21 mouse cellular contexts compared by ENCODE assay signal in genomic region chr1:132286735-132287134, GRCm38 (mm10). TPM values are rescaled to one million over a fixed set of nuclear protein-coding genes. Genes with fewer than 3 reads are reported as not detected.
DNase-seq lines count a peak whose midpoint lies in the region; ATAC-seq and TF ChIP-seq lines count a peak whose summit lies in the region.
"Had no signal": no experiment of that assay in that cellular context is flagged by ENCODE, and none has a peak within 500 bp of the region (broad histone marks: within the 10 kb centered on the region; RNA-seq: fewer than 3 reads in every experiment).

No protein-coding gene starts in this region.

- no peak for TF ChIP-seq POLR2A in brain, embryonic 14.5 days (IDR thresholded peaks at IDR 0.05; ENCODE audit: borderline replicate concordance, extremely low read depth, insufficient read depth, insufficient read length, poor library complexity, severe bottlenecking)

- no peak for ATAC-seq in forebrain, embryonic 15.5 days (replicated peaks)
- ATAC-seq in forebrain, embryonic 14.5 days = no peak
- ATAC-seq in lung, postnatal 0 days = peak; percentile 71
- ATAC-seq: forebrain, postnatal 0 days had no signal

- H3K9me3 ChIP-seq in forebrain, embryonic 15.5 days = no peaks in the 10 kb centered on the region
- no peaks in the 10 kb centered on the region for H3K9me3 ChIP-seq in forebrain, embryonic 14.5 days (replicated peaks; ENCODE audit: control insufficient read depth, low read length)
- no peaks in the 10 kb centered on the region for H3K9me3 ChIP-seq in lung, postnatal 0 days (ENCODE audit: low read length)
- H3K9me3 ChIP-seq: embryonic facial prominence, embryonic 12.5 days; heart, embryonic 15.5 days; hindbrain, embryonic 15.5 days had no signal

- no peak overlapping the region for H3K4me3 ChIP-seq in forebrain, embryonic 15.5 days
- H3K4me3 ChIP-seq in forebrain, embryonic 14.5 days (ENCODE audit: low read depth, low read length) = no peak overlapping the region
- H3K4me3 ChIP-seq in lung, postnatal 0 days (ENCODE audit: low read depth, low read length) = no peak overlapping the region
- H3K4me3 ChIP-seq: embryonic facial prominence, embryonic 12.5 days; heart, adult 2 months; heart, embryonic 15.5 days; hindbrain, embryonic 15.5 days had no signal

- H3K27me3 ChIP-seq in forebrain, embryonic 15.5 days = no peaks in the 10 kb centered on the region
- H3K27me3 ChIP-seq in forebrain, embryonic 14.5 days (replicated peaks; ENCODE audit: control insufficient read depth, insufficient read depth, low read length) = no peaks in the 10 kb centered on the region
- H3K27me3 ChIP-seq in lung, postnatal 0 days (replicated peaks; ENCODE audit: insufficient read depth, low read length) = no peaks in the 10 kb centered on the region
- H3K27me3 ChIP-seq: hindbrain, embryonic 15.5 days had no signal

- TF ChIP-seq CTCF in lung, postnatal 0 days (IDR thresholded peaks at IDR 0.05) = no peak
- no peak for TF ChIP-seq CTCF in brain, embryonic 14.5 days (IDR thresholded peaks at IDR 0.05; ENCODE audit: borderline replicate concordance, extremely low read depth, insufficient read depth, insufficient read length)

- no peak for TF ChIP-seq EP300 in lung, postnatal 0 days (IDR thresholded peaks at IDR 0.05)

- no peak for DNase-seq in forebrain, embryonic 14.5 days (ENCODE audit: low spot score)
- peak; percentile 73 for DNase-seq in lung, postnatal 0 days (ENCODE audit: low spot score)
- no peak for DNase-seq in lung, postnatal 4 days
- peak; percentile 62 for DNase-seq in 3T3-L1 (ENCODE audit: low read depth, low spot score)
- peak; percentile 44 for DNase-seq in brain, embryonic 14.5 days (ENCODE audit: low read depth)
- DNase-seq in right cerebral cortex, postnatal 4 days = no peak
- DNase-seq: cerebellum, adult 11-12 months; cerebellum, adult 9-10 months; cerebellum, postnatal 25 days; forebrain, postnatal 0 days; gastrocnemius, postnatal 14 days; heart, adult 2 months had no signal

- H3K27ac ChIP-seq in forebrain, embryonic 15.5 days (replicated peaks) = peak overlapping the region; percentile 21; the same call in 1 of the 2 replicates
- H3K27ac ChIP-seq in forebrain, embryonic 14.5 days (ENCODE audit: low read depth, low read length) = no peak overlapping the region
- H3K27ac ChIP-seq in lung, postnatal 0 days (ENCODE audit: low read length) = no peak overlapping the region
- H3K27ac ChIP-seq: embryonic facial prominence, embryonic 12.5 days; heart, adult 2 months; hindbrain, embryonic 15.5 days had no signal

- H3K4me1 ChIP-seq in forebrain, embryonic 15.5 days = peaks cover 51% of the 10 kb centered on the region
- peaks cover 44% of the 10 kb centered on the region for H3K4me1 ChIP-seq in forebrain, embryonic 14.5 days (ENCODE audit: control insufficient read depth, insufficient read depth, low read length)
- H3K4me1 ChIP-seq in lung, postnatal 0 days (ENCODE audit: insufficient read depth, low read depth, low read length) = peaks cover 5% of the 10 kb centered on the region; the same call in 1 of the 2 replicates

- H3K9ac ChIP-seq in forebrain, embryonic 15.5 days (replicated peaks) = no peak overlapping the region
- H3K9ac ChIP-seq in forebrain, embryonic 14.5 days (ENCODE audit: low read length) = no peak overlapping the region
- H3K9ac ChIP-seq in lung, postnatal 0 days (replicated peaks; ENCODE audit: low read depth) = no peak overlapping the region
- H3K9ac ChIP-seq: embryonic facial prominence, embryonic 12.5 days; forebrain, postnatal 0 days; heart, embryonic 15.5 days; hindbrain, embryonic 15.5 days had no signal

- H3K36me3 ChIP-seq in forebrain, embryonic 15.5 days = no peaks in the 10 kb centered on the region
- no peaks in the 10 kb centered on the region for H3K36me3 ChIP-seq in forebrain, embryonic 14.5 days (ENCODE audit: control insufficient read depth, insufficient read depth, low read length)
- H3K36me3 ChIP-seq in lung, postnatal 0 days (ENCODE audit: insufficient read depth, low read length) = no peaks in the 10 kb centered on the region
- H3K36me3 ChIP-seq: embryonic facial prominence, embryonic 12.5 days; heart, embryonic 15.5 days; hindbrain, embryonic 15.5 days had no signal

- no peak overlapping the region for H3K4me2 ChIP-seq in forebrain, embryonic 15.5 days (replicated peaks)
- H3K4me2 ChIP-seq in forebrain, embryonic 14.5 days (ENCODE audit: low read length) = no peak overlapping the region
- no peak overlapping the region for H3K4me2 ChIP-seq in lung, postnatal 0 days (replicated peaks; ENCODE audit: low read depth, low read length)
- H3K4me2 ChIP-seq: embryonic facial prominence, embryonic 12.5 days; heart, embryonic 11.5 days; heart, embryonic 15.5 days; hindbrain, embryonic 15.5 days had no signal

- 75% methylated on average over 1 of the region's 1 CpGs for WGBS in forebrain, embryonic 15.5 days
- 82% methylated on average over 1 of the region's 1 CpGs for WGBS in forebrain, embryonic 14.5 days
- 36% methylated on average over 1 of the region's 1 CpGs for WGBS in lung, postnatal 0 days

RNA-seq across cellular contexts. Expression of gene Klhdc8a, which starts 11.7 kb away (rescaled TPM):
- polyA plus RNA-seq in forebrain, embryonic 15.5 days (2015; fragmentation: Nextera tagmentation; extraction: Ambion mirVana) = 2.4 and 3.1 TPM in 2 replicates
- 3.4 TPM in 2 replicates for polyA plus RNA-seq in forebrain, embryonic 14.5 days (2014; fragmentation: Nextera tagmentation; extraction: Ambion mirVana)
- polyA plus RNA-seq in lung, postnatal 0 days (2015; fragmentation: Nextera tagmentation; extraction: Ambion mirVana) = 4.1 and 4.4 TPM in 2 replicates
- polyA plus RNA-seq in brain, embryonic 14.5 days (2012; rRNA removed) = 5.7 and 8.1 TPM in 2 replicates

RNA-seq across cellular contexts. Expression of gene Nuak2, which starts 29.2 kb away (rescaled TPM):
- polyA plus RNA-seq in forebrain, embryonic 15.5 days (2015; fragmentation: Nextera tagmentation; extraction: Ambion mirVana) = 15.9 and 16.5 TPM in 2 replicates
- 18.8 and 20.1 TPM in 2 replicates for polyA plus RNA-seq in forebrain, embryonic 14.5 days (2014; fragmentation: Nextera tagmentation; extraction: Ambion mirVana)
- 11.9 and 12.1 TPM in 2 replicates for polyA plus RNA-seq in lung, postnatal 0 days (2015; fragmentation: Nextera tagmentation; extraction: Ambion mirVana)
- 22.3 and 23.7 TPM in 2 replicates for polyA plus RNA-seq in brain, embryonic 14.5 days (2012; rRNA removed)

RNA-seq across cellular contexts. Expression of gene Gm10188, which starts 57.2 kb away (rescaled TPM):
- 0.56 and 0.60 TPM in 2 replicates for polyA plus RNA-seq in forebrain, embryonic 15.5 days (2015; fragmentation: Nextera tagmentation; extraction: Ambion mirVana)
- not detected in 2 replicates for polyA plus RNA-seq in forebrain, embryonic 14.5 days (2014; fragmentation: Nextera tagmentation; extraction: Ambion mirVana)
- polyA plus RNA-seq in lung, postnatal 0 days (2015; fragmentation: Nextera tagmentation; extraction: Ambion mirVana) = not detected in 2 replicates
- polyA plus RNA-seq in brain, embryonic 14.5 days (2012; rRNA removed) = not detected in 2 replicates
- polyA plus RNA-seq: C2C12; cortical plate, adult 2 months; embryonic facial prominence, embryonic 12.5 days; forebrain, embryonic 11.5 days; forebrain, postnatal 0 days; gonadal fat pad, adult 2 months; heart, adult 2 months; heart, embryonic 11.5 days; heart, embryonic 15.5 days had no signal

Comparison
In these comparisons a context has a peak if more than half of its experiments do, and no peak if none do; other contexts are left out.
1. DNase-seq: peak in lung, postnatal 0 days (single experiment), 3T3-L1 (single experiment) and brain, embryonic 14.5 days (single experiment); none in forebrain, embryonic 14.5 days (single experiment), lung, postnatal 4 days (0 of 2) and right cerebral cortex, postnatal 4 days (single experiment).